Mouse (Mus musculus) heart, postnatal 0 days (tissue): ENCODE results near the gene Cdkal1.

Experiments
- CTCF ChIP-seq: IDR thresholded peaks from 2 replicates; pipeline ENCODE4 v1.5.1; 2016; ENCODE audit warnings: antibody characterized with exemption, control low read depth, low read depth
- EP300 ChIP-seq: IDR thresholded peaks from 2 replicates; pipeline ENCODE4 v1.6.1; 2016; ENCODE audit warnings: antibody characterized with exemption, low read depth

DNA sequence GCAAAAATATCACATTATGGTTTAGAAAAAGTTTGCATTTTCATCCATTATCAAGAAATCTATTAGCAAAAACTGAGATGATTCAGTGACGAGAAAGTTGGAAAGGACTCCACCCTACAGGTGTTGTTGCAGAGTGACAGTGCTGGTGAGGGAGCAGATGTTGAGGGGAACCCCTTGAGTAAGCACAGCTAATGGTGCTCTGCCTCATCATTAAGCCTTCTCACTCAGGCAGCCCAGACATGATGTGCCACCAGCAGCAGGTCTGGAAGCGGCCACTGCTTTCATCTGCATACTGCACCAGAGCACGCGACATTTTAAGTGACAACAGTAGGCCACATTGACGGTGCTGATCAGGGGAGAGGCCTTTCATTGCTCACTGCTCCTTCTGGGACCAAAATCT is 264.8 kb downstream of the Cdkal1 start:
- no peak for TF ChIP-seq CTCF
- no peak for TF ChIP-seq EP300
